Mouse (Mus musculus) kidney, adult 2 months (tissue): ENCODE results near the gene Chd6. TPM values are rescaled to one million over a fixed set of nuclear protein-coding genes. Genes with fewer than 3 reads are reported as not detected.
"Not testable (repeated sequence)": the region's sequence is repeated elsewhere in the genome, so short reads cannot be mapped to it uniquely, and the experiment has no call there.

Experiments used
- DNase-seq: peaks from one replicate; pipeline ENCODE4 v3.0.0; 2021
- H3K27ac ChIP-seq: fragments of 200-500 bp; 2 replicates; pipeline ENCODE4 v1.5.1; 2012; ENCODE audit warnings: low read depth, low read length, control low read depth, inconsistent platforms; ENCODE audit not compliant: insufficient read depth
- H3K27me3 ChIP-seq: fragments of 200-500 bp; replicated peaks from 2 replicates; pipeline ENCODE4 v1.6.1; 2012; ENCODE audit warnings: mild to moderate bottlenecking, moderate library complexity, low read length, inconsistent platforms; ENCODE audit not compliant: control insufficient read depth, insufficient read depth
- H3K36me3 ChIP-seq: fragments of 200-500 bp; 2 replicates; pipeline ENCODE4 v1.6.1; 2012; ENCODE audit warnings: mild to moderate bottlenecking, moderate library complexity, low read length, inconsistent platforms; ENCODE audit not compliant: control insufficient read depth, insufficient read depth
- H3K4me1 ChIP-seq: fragments of 200-500 bp; 2 replicates; pipeline ENCODE4 v1.6.1; 2011; ENCODE audit warnings: low read length; ENCODE audit not compliant: control insufficient read depth, insufficient read depth
- H3K4me3 ChIP-seq: fragments of 200-500 bp; 2 replicates; pipeline ENCODE4 v1.5.1; 2011; ENCODE audit warnings: mild to moderate bottlenecking, low read depth, low read length, control low read depth; ENCODE audit not compliant: insufficient read depth
- CTCF ChIP-seq: fragments of 200-500 bp; conservative IDR thresholded peaks from 2 replicates; pipeline ENCODE4 v1.5.1; 2011; ENCODE audit warnings: low read depth, mild to moderate bottlenecking, control low read depth, low read length, moderate library complexity, mixed read lengths; ENCODE audit not compliant: insufficient read depth, insufficient read length
- POLR2A ChIP-seq: fragments of 200-500 bp; IDR thresholded peaks from one replicate; pipeline ENCODE4 v1.6.1; 2011; ENCODE audit warnings: low read depth, low read length, control low read depth
- WGBS: fragments of 180-500 bp; shearing (Covaris S2); methylation state at CpG from one replicate; pipeline ENCODE4 v1.1.7; 2018; 5-methylcytosine and 5-hydroxymethylcytosine counted together
- polyA plus RNA-seq: library from polyadenylated mRNA; depleted of rRNA; stranded (reverse); fragments of >200 nt; gene quantifications from 2 replicates; pipeline ENCODE4 v1.2.3, GENCODE M21; 2012

Chd6 gene
- polyA plus RNA-seq, 1 experiment = 7.7 TPM

DNA sequence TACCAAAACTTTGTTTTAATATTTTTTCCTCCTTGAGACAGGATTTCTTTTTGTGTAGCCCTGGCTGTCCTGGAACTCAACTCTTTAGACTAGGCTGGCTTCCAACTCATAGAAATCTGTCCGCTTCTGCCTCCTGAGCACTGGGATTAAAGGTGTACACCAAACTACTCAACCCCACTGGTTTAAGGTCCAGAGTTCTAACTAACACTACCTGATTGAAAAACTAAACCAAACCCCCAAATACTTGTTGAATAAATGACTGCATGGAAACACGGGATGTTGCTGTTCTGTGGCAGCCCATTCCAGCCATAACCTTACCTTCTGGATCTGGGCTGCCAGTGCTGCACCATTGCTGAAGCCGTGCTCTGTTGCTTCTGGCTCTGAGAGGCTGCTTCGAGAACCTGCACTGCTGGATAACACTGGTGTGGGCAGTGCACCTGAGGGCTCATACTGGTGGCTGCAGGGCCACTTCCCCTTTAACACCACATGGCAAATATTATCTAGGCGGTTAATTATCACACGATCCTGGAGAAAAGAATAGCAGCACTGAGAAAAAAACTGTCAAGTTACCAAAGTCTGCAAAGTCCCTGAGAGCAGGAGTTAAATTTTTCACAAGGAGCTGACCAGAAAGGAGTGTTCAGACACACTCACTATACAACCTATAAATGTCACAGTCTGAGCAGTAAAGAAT is 147.8 kb downstream of the Chd6 start:
- Histone ChIP-seq H3K36me3 (peaks cover 6% of the 10 kb centered on the region), H3K4me3 (peak overlapping the region; percentile 27), H3K4me1 (peaks cover 16% of the 10 kb centered on the region; the same call in 1 of the 2 replicates), H3K27me3 (no peaks in the 10 kb centered on the region), H3K27ac (peak overlapping the region; percentile 60)
- WGBS = 50% methylated on average over 6 of the region's 6 CpGs
- TF ChIP-seq POLR2A (no peak), CTCF (no peak)
- DNase-seq = peak; percentile 89

DNA sequence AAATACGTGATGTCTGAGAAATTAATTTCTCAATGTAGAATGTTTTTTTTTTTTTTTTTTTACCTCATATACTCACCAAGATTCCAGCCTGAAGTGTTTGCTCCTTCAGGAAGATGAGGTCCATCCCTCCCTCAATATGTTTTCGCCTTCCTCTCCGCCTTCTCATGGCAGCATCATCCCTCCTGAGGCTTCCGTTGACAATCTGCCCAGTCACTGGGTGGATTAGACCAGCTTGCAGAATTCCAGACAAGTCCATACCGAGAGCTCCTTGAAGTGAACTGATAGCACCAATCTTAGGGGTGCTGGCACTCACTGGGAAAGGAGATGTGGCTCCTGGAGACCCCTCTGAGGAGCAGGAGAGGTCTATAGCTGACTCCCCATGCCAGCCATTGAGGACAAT is 149.0 kb downstream of the Chd6 start:
- no peak for TF ChIP-seq CTCF
- no peak for TF ChIP-seq POLR2A
- peaks cover 16% of the 10 kb centered on the region; the same call in 1 of the 2 replicates for H3K4me1 ChIP-seq
- peak overlapping the region; percentile 60 for H3K27ac ChIP-seq
- H3K27me3 ChIP-seq = no peaks in the 10 kb centered on the region
- WGBS = 84% methylated on average over 5 of the region's 5 CpGs
- H3K4me3 ChIP-seq = no peak overlapping the region
- no peak for DNase-seq
- H3K36me3 ChIP-seq = peaks cover 2% of the 10 kb centered on the region; the same call in 1 of the 2 replicates

DNA sequence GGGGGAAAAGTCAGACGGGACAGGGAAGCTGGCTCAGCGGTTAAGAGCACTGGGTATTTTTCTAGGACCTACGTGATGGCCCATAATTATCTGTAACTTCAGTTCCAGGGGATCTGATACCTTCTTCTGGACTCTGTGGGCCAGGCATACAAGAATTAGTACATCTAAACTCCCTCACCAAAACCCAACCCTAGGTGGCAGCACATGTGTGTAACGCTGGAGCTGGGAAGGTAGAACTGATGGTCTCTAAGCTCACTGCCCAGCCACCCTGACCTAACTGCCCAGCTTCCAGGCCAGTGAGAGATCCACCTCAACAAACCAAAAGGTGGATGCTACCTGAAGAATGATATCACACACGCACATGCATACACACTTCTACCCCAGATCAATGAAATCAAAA is 150.1 kb downstream of the Chd6 start:
- DNase-seq = peak; percentile 70
- 75% methylated on average over 5 of the region's 5 CpGs for WGBS
- peaks cover 2% of the 10 kb centered on the region; the same call in 1 of the 2 replicates for H3K36me3 ChIP-seq

GRCm38 (mm10) chr2:160957801-160958200 is 151.1 kb downstream of the Chd6 start:
- not testable (repeated sequence) for DNase-seq, H3K4me3 ChIP-seq, H3K4me1 ChIP-seq, H3K36me3 ChIP-seq, H3K27ac ChIP-seq, H3K27me3 ChIP-seq

More for the DNA sequence above, 150.1 kb downstream of the Chd6 start:
- peak; percentile 54 for TF ChIP-seq CTCF
- no peak for TF ChIP-seq POLR2A
- Histone ChIP-seq H3K4me1 (peaks cover 16% of the 10 kb centered on the region; the same call in 1 of the 2 replicates), H3K27ac (no peak overlapping the region), H3K27me3 (no peaks in the 10 kb centered on the region), H3K4me3 (no peak overlapping the region)

GRCm38 (mm10) chr2:160957307-160957706 is 151.6 kb downstream of the Chd6 start:
- DNase-seq, H3K36me3 ChIP-seq, H3K27ac ChIP-seq, H3K4me3 ChIP-seq, H3K27me3 ChIP-seq, H3K4me1 ChIP-seq: not testable (repeated sequence)

- H3K27me3 ChIP-seq = no peaks in the 10 kb centered on the region
- H3K4me3 ChIP-seq = no peak overlapping the region
- no peak for TF ChIP-seq POLR2A
- no peak for TF ChIP-seq CTCF
- WGBS = 68% methylated on average over 7 of the region's 7 CpGs
- H3K27ac ChIP-seq = no peak overlapping the region
- H3K36me3 ChIP-seq = peaks cover 2% of the 10 kb centered on the region; the same call in 1 of the 2 replicates
- DNase-seq = peak; percentile 18
- peaks cover 3% of the 10 kb centered on the region; the same call in 1 of the 2 replicates for H3K4me1 ChIP-seq
Observed at GRCm38 (mm10) chr2:160955331-160955730, 153.5 kb downstream of the Chd6 start.

DNA sequence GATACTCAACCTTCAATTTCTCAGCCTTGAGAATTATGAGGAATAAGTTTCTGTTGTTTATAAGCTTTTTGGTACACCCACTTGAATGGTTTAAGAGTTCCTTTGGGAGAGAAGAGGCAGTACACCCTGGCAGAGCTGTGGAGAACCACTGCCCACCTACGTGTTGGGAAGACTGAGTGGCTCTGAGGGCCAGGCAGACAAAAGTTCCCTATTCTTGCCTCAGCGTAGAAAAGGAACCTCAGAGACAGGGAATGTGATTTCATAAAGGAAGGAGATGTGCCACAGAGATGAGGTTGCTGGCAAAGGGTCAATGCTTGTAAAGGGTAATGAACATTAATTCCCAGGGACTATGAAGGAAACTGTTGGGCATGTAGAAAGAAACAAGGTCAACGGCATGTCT is 154.3 kb downstream of the Chd6 start:
- 83% methylated on average over 3 of the region's 3 CpGs for WGBS
- H3K36me3 ChIP-seq = peaks cover 2% of the 10 kb centered on the region; the same call in 1 of the 2 replicates
- H3K4me1 ChIP-seq = no peaks in the 10 kb centered on the region
- H3K27me3 ChIP-seq = no peaks in the 10 kb centered on the region
- no peak overlapping the region for H3K27ac ChIP-seq
- H3K4me3 ChIP-seq = no peak overlapping the region
- TF ChIP-seq POLR2A = no peak
- no peak for TF ChIP-seq CTCF
- no peak for DNase-seq
